Mouse (Mus musculus) thymus, adult 2 months (tissue): Measurements from ENCODE around the gene Cactin. TPM values are rescaled to one million over a fixed set of nuclear protein-coding genes. Genes with fewer than 3 reads are reported as not detected.

Experiments
- DNase-seq: peaks from one replicate; pipeline ENCODE4 v3.0.0; 2021
- H3K27ac ChIP-seq: fragments of 200-500 bp; 2 replicates; pipeline ENCODE4 v1.5.1; 2012; ENCODE audit warnings: low read length, control low read depth; ENCODE audit not compliant: control insufficient read depth, insufficient read depth
- H3K27me3 ChIP-seq: fragments of 200-500 bp; 2 replicates; pipeline ENCODE4 v1.6.1; 2012; ENCODE audit warnings: mild to moderate bottlenecking, low read length, moderate library complexity, mixed read lengths; ENCODE audit not compliant: control insufficient read depth, insufficient read depth
- H3K36me3 ChIP-seq: fragments of 200-500 bp; 2 replicates; pipeline ENCODE4 v1.6.1; 2012; ENCODE audit warnings: mild to moderate bottlenecking, low read length, moderate library complexity; ENCODE audit not compliant: control insufficient read depth, insufficient read depth
- H3K4me1 ChIP-seq: fragments of 200-500 bp; replicated peaks from 2 replicates; pipeline ENCODE4 v1.6.1; 2012; ENCODE audit warnings: low read length; ENCODE audit not compliant: control insufficient read depth, insufficient read depth
- H3K4me3 ChIP-seq: fragments of 200-500 bp; 2 replicates; pipeline ENCODE4 v1.5.1; 2012; ENCODE audit warnings: mild to moderate bottlenecking, low read length, control low read depth, moderate library complexity; ENCODE audit not compliant: control insufficient read depth, insufficient read depth
- CTCF ChIP-seq: fragments of 200-500 bp; IDR thresholded peaks from 2 replicates; pipeline ENCODE4 v1.5.1; 2012; ENCODE audit warnings: mild to moderate bottlenecking, control low read depth, low read length, moderate library complexity, borderline replicate concordance; ENCODE audit not compliant: control insufficient read depth, poor library complexity, insufficient read depth; ENCODE audit errors: extremely low read depth
- POLR2A ChIP-seq: fragments of 200-500 bp; IDR thresholded peaks from 2 replicates; pipeline ENCODE4 v1.6.1; 2012; ENCODE audit warnings: mild to moderate bottlenecking, low read length, control low read depth, moderate library complexity; ENCODE audit not compliant: control insufficient read depth, poor library complexity, insufficient read depth; ENCODE audit errors: extremely low read depth
- WGBS: fragments of 180-500 bp; shearing (Covaris S2); methylation state at CpG from one replicate; pipeline ENCODE4 v1.1.7; 2018; 5-methylcytosine and 5-hydroxymethylcytosine counted together
- polyA plus RNA-seq: library from polyadenylated mRNA; depleted of rRNA; stranded (reverse); fragments of >200 nt; gene quantifications from 2 replicates; pipeline ENCODE4 v1.2.3, GENCODE M21; 2012

Gene Cactin
- polyA plus RNA-seq, 1 experiment = 89.3 TPM

DNA sequence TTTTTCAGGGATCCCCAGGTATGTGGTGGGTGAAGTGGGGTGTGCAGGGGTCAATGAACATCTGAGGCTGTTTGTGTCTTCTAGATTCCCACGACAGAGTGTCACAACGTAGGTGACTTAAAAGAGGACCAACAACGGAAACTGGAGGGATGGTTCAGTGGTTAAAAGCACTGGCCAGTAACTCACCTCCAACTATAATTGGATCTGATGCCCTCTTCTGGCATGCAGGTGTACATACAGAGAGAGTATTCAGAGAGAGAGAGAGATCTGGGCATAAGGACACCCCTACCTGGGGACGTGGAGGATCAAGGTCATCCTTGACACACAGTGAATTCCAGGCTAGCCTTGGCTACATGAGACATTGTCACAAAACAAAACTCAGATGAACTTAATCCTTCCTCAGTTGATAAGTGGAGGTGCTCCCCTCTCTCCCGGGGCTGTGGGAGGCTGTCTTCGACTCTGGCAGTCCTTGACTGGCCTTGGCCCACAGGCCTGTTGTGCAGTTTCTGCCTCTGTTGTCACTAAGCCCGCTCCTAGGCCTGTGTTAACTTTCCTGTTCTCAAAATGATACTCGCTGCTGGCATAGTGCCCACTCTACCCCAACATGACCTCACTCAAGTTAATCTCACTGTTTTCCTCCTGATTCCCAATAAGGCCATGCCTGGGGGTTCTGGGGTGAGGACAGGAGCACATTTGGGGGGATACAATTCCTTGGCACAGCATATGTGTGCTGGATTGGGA is 23.7 kb downstream of the Cactin start:
- DNase-seq = no peak
- 38% methylated on average over 8 of the region's 8 CpGs for WGBS
- H3K4me3 ChIP-seq = no peak overlapping the region
- TF ChIP-seq POLR2A (no peak), CTCF (no peak)
- H3K4me1 ChIP-seq = peaks cover 22% of the 10 kb centered on the region
- H3K27ac ChIP-seq = no peak overlapping the region
- H3K27me3 ChIP-seq = peaks cover 11% of the 10 kb centered on the region
- no peaks in the 10 kb centered on the region for H3K36me3 ChIP-seq

DNA sequence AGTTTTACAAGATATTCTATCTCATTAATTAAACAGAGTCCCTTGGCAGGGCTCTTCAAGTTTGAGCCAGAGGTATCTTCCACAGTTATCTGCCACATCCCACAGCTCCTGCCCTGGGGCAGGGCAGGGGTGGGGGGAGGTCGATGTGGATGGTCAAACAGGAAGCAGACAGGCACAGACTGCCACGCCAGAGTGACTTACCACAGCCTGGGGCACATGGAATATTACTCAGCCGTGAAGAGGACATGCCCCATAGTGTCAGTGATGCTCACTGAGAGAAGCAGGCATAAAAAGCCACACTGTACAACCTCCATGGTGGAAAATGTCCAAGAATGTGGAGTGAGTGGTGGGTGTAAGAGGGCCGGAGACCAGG is 24.2 kb downstream of the Cactin start:
- no peaks in the 10 kb centered on the region for H3K36me3 ChIP-seq
- WGBS = 78% methylated on average over 4 of the region's 4 CpGs
- peaks cover 25% of the 10 kb centered on the region for H3K4me1 ChIP-seq

DNA sequence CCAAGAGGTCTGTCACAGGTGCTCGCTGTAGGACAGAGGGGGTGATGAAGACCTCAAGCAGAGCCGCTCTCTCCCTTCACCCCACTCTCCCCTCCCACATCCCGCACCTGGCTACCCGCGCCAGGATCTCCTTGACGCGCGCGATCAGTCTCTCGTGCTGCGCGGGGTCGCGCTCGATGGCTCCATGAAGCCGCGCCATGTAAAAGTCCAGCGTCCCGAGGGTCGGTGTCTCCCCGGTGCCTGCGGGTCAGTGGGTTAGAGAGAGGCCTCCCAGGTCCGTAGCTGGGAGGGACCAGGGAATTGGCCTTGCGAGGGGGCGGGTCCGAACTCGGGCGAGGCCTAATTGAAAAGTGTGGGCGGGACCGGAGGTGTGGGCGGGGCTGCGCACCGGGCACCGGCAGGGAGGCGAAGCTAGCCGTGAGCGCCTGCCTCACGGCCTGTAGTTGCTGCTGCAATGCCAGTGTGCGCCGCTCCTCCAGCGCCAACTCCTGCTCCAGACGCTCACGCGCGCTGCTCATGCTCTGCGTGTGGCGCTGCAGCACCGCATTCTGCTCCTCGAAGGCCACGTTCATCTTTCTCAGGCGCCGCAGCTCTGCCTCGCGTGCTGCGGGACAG is 25.7 kb downstream of the Cactin start:
- DNase-seq = no peak
- Histone ChIP-seq H3K4me3 (no peak overlapping the region), H3K27ac (no peak overlapping the region)

More for the DNA sequence above, 24.2 kb downstream of the Cactin start:
- H3K4me3 ChIP-seq = no peak overlapping the region
- TF ChIP-seq CTCF (no peak), POLR2A (no peak)
- no peak for DNase-seq
- H3K27me3 ChIP-seq = peaks cover 11% of the 10 kb centered on the region
- H3K27ac ChIP-seq = no peak overlapping the region

GRCm38 (mm10) chr10:81349146-81349545 is 28.2 kb downstream of the Cactin start:
- Histone ChIP-seq H3K27ac (no peak overlapping the region), H3K4me3 (peak overlapping the region; percentile 60), H3K27me3 (no peaks in the 10 kb centered on the region), H3K36me3 (no peaks in the 10 kb centered on the region), H3K4me1 (peaks cover 31% of the 10 kb centered on the region)
- 23% methylated on average over 12 of the region's 12 CpGs for WGBS
- no peak for DNase-seq
- TF ChIP-seq CTCF (no peak), POLR2A (no peak)

More for the DNA sequence above, 25.7 kb downstream of the Cactin start:
- 0 out of 2 replicates have a peak, but pooled peaks have one; percentile 30 for TF ChIP-seq CTCF
- no peak for TF ChIP-seq POLR2A
- H3K36me3 ChIP-seq = no peaks in the 10 kb centered on the region
- 24% methylated on average over 55 of the region's 55 CpGs for WGBS
- H3K27me3 ChIP-seq = peaks cover 11% of the 10 kb centered on the region
- peaks cover 25% of the 10 kb centered on the region for H3K4me1 ChIP-seq

DNA sequence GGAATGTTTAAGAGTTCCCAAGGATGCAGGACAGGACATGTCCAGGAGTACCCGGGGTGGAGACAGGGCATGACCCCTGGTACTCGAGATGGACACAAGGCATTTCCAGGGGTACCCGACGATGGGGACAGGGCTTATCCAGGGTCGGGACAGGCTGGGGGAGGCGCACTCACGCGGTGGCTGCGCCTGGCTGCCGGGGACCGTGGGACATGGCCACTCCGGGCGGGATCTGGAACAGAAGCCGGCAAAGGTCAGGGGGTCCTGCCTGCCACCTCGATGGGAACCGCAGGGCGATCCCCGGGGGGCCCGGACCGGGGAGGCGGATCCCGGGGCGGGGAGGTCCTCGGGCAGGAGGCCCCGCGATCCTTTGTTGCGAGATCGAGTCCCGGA is 29.1 kb downstream of the Cactin start:
- under 1% methylated on average over 29 of the region's 29 CpGs for WGBS
- no peak for DNase-seq
- TF ChIP-seq CTCF = no peak
- TF ChIP-seq POLR2A = no peak
- Histone ChIP-seq H3K4me1 (peaks cover 31% of the 10 kb centered on the region), H3K36me3 (no peaks in the 10 kb centered on the region), H3K27me3 (no peaks in the 10 kb centered on the region), H3K27ac (no peak overlapping the region), H3K4me3 (peak overlapping the region; percentile 60)

- no peaks in the 10 kb centered on the region for H3K27me3 ChIP-seq
- peak; percentile 99 for DNase-seq
- no peaks in the 10 kb centered on the region for H3K36me3 ChIP-seq
- H3K4me1 ChIP-seq = peaks cover 31% of the 10 kb centered on the region
- peak within 1 kb of the TSS; percentile 60 for H3K4me3 ChIP-seq
- WGBS = under 1% methylated on average over 54 of the region's 54 CpGs
- TF ChIP-seq POLR2A (peak; percentile 63; the same call in 1 of the 2 replicates), CTCF (peak; percentile 72; the same call in 1 of the 2 replicates)
- H3K27ac ChIP-seq = peak within 1 kb of the TSS; percentile 26; the same call in 1 of the 2 replicates
Measured at GRCm38 (mm10) chr10:81350351-81351063, 29.6 kb downstream of the Cactin start, which contains the start of gene Hmg20b. Gene Hmg20b (minus strand): TSS chr10:81350480.
